Mouse (Mus musculus) small intestine, adult 2 months (tissue): ENCODE data around the gene Yars.

Experiments used
- CTCF ChIP-seq: fragments of 200-500 bp; IDR thresholded peaks from 2 replicates; pipeline ENCODE4 v1.5.1; 2012; ENCODE audit warnings: low read depth, mild to moderate bottlenecking, control low read depth, inconsistent platforms, low read length, moderate library complexity, mixed read lengths; ENCODE audit not compliant: insufficient replicate concordance, insufficient read length; ENCODE audit errors: extremely low read depth
- POLR2A ChIP-seq: fragments of 200-500 bp; IDR thresholded peaks from 2 replicates; pipeline ENCODE4 v1.6.1; 2012; ENCODE audit warnings: low read depth, mild to moderate bottlenecking, control low read depth, inconsistent platforms, low read length, moderate library complexity

DNA sequence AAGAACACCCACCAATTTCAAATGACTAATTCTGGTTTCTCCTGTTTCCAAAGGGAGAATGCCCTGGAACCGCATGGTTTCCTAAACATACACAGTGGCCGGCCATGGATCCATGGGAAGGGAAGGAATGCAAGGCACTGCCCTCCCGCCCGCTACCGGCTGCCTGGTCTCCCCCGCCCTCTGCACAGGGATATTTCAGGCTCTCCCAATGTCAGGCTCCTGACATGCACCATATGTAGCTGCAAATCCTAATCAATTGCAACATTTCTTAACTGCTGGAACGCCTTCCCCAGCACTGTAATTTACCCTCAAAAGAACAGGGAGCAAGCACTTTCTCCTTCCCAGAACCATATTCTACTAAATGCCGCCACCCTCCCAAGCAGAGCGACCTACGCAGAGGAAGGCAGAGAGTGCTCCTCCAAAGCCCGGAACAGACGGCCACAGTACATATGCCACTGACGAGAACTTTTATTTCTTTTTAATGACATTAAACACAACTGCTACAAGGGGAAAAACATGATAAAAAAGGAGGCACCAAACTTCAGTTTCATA lies 41.9 kb upstream of the Yars start:
- TF ChIP-seq CTCF (no peak), POLR2A (no peak)
